Mouse (Mus musculus) hindbrain, embryonic 14.5 days (tissue): ENCODE data around the gene Cfhr1. TPM values are rescaled to one million over a fixed set of nuclear protein-coding genes. Genes with fewer than 3 reads are reported as not detected.

Experiments used
- ATAC-seq: fragments of 200-750 bp; cut with Nextera tagmentation; 2 replicates; pipeline ENCODE4 v1.8.0; 2017; ENCODE audit warnings: moderate number of reproducible peaks, mild to moderate bottlenecking, moderate TSS enrichment, moderate library complexity; ENCODE audit not compliant: low FRiP score
- DNase-seq: peaks from one replicate; pipeline ENCODE4 v3.0.0-alpha.2; 2015; ENCODE audit warnings: low spot score
- H3K27ac ChIP-seq: fragments of 300-500 bp; sonication (generic); 2 replicates; pipeline ENCODE4 v1.5.1; 2014; ENCODE audit warnings: mild to moderate bottlenecking, moderate library complexity
- H3K27me3 ChIP-seq: fragments of 300-500 bp; sonication (generic); 2 replicates; pipeline ENCODE4 v1.6.1; 2014; ENCODE audit warnings: mild to moderate bottlenecking, low read length, mixed read lengths; ENCODE audit not compliant: control insufficient read depth, insufficient read depth
- H3K36me3 ChIP-seq: fragments of 300-500 bp; sonication (generic); replicated peaks from 2 replicates; pipeline ENCODE4 v1.6.1; 2014; ENCODE audit not compliant: control insufficient read depth, insufficient read depth
- H3K4me1 ChIP-seq: fragments of 300-500 bp; sonication (generic); replicated peaks from 2 replicates; pipeline ENCODE4 v1.6.1; 2014; ENCODE audit warnings: antibody characterized with exemption, low read length, mixed read lengths; ENCODE audit not compliant: control insufficient read depth, insufficient read depth
- H3K4me2 ChIP-seq: fragments of 300-500 bp; sonication (generic); replicated peaks from 2 replicates; pipeline ENCODE4 v1.6.1; 2014; ENCODE audit warnings: mild to moderate bottlenecking, moderate library complexity
- H3K4me3 ChIP-seq: fragments of 300-500 bp; sonication (generic); replicated peaks from 2 replicates; pipeline ENCODE4 v1.5.1; 2014; ENCODE audit warnings: mild to moderate bottlenecking, low read length
- H3K9ac ChIP-seq: fragments of 300-500 bp; sonication (generic); 2 replicates; pipeline ENCODE4 v1.6.1; 2014
- H3K9me3 ChIP-seq: fragments of 300-500 bp; sonication (generic); 2 replicates; pipeline ENCODE4 v1.6.1; 2016; ENCODE audit warnings: low read length; ENCODE audit not compliant: control insufficient read depth
- WGBS: fragments of 180-500 bp; shearing (Covaris S2); extraction: QIAGEN DNeasy Blood & Tissue Kit; methylation state at CpG from one replicate; pipeline ENCODE4 v1.1.7; 2014; 5-methylcytosine and 5-hydroxymethylcytosine counted together
- polyA plus RNA-seq: library from polyadenylated mRNA; unstranded; fragments of >200 nt; fragmentation: Nextera tagmentation; extraction: Ambion mirVana; gene quantifications from 2 replicates; pipeline ENCODE4 v1.2.1, GENCODE M21; 2014

Cfhr1 gene
- not detected in 2 replicates for polyA plus RNA-seq

DNA sequence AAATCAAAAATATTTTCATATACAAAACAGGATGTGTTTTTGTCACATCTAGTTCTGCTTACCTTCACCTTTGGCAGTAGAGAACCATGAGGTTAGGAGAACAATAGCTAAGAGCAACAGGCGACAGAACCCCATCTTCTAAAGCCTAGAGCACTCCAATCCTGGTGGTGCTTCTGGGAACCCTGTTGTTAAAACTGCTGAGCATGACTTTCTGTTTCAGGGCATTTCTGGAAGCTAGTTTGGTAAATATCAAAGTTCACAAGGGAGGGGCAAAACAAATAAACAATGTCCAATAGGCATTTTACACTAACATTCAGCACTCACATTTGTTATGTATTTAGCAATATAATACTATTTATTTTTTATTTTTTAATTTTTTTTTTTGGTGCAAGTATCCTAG is at the start of gene Cfhr1:
Gene Cfhr1, minus strand, starts transcription at position 249 of the 400 bp plus-strand sequence.
- ATAC-seq (no peak), DNase-seq (no peak)
- H3K27me3 ChIP-seq = no peaks in the 10 kb centered on the region
- no peak within 1 kb of the TSS for H3K4me2 ChIP-seq
- H3K36me3 ChIP-seq = no peaks in the 10 kb centered on the region
- H3K9me3 ChIP-seq = no peaks in the 10 kb centered on the region
- 55% methylated on average over 1 of the region's 1 CpGs for whole genome bisulfite sequencing
- no peaks in the 10 kb centered on the region for H3K4me1 ChIP-seq
- H3K9ac ChIP-seq = no peak within 1 kb of the TSS
- no peak within 1 kb of the TSS for H3K27ac ChIP-seq
- H3K4me3 ChIP-seq = no peak within 1 kb of the TSS

DNA sequence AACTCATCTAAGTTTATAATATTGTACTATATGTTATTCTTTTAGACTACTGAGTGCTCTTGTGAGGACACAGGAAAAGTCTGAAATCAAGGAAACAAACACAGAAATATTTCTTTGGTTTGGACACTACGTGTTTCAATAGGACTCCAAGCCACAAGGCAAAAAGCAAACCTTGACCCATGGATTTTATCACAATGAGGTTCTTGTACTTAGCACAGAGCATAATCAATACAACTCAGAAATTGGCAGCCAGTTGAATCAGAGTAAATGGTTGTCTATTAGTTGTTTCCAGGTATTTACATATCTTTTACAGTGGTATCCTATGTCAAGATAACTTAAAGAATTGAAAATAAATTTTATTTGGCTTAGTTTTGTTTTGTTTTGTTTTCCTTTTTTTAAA is 8.8 kb downstream of the Cfhr1 start:
- no peaks in the 10 kb centered on the region for H3K36me3 ChIP-seq
- H3K9ac ChIP-seq = no peak overlapping the region
- H3K9me3 ChIP-seq = no peaks in the 10 kb centered on the region
- ATAC-seq = no peak
- no peaks in the 10 kb centered on the region for H3K27me3 ChIP-seq
- H3K27ac ChIP-seq = no peak overlapping the region
- no peak for DNase-seq
- no peak overlapping the region for H3K4me2 ChIP-seq
- H3K4me3 ChIP-seq = no peak overlapping the region
- H3K4me1 ChIP-seq = no peaks in the 10 kb centered on the region
- 79% methylated on average over 1 of the region's 1 CpGs for WGBS

DNA sequence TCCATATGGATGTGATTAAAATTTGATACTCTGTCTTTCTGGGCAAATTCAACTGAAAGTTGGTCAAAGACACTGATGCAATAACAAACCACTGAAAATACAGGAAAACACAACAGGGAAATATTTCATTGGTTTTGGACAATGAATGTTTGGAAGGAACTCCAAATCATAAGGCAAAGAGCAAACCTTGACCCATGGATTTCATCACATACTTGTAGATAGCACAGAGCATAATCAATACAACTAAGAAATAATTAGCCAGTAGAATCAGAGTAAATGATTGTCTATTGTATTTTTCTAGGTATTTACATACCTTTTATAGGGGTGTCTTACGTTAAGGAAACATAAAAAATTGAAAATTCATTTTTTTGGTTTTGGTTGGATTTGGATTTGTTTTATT is 11.5 kb downstream of the Cfhr1 start:
- H3K27ac ChIP-seq = no peak overlapping the region
- DNase-seq (no peak), ATAC-seq (no peak)
- H3K36me3 ChIP-seq = no peaks in the 10 kb centered on the region
- no peak overlapping the region for H3K4me2 ChIP-seq
- no peaks in the 10 kb centered on the region for H3K9me3 ChIP-seq
- WGBS = 87% methylated on average over 1 of the region's 1 CpGs
- H3K9ac ChIP-seq = no peak overlapping the region
- no peaks in the 10 kb centered on the region for H3K27me3 ChIP-seq
- no peaks in the 10 kb centered on the region for H3K4me1 ChIP-seq
- no peak overlapping the region for H3K4me3 ChIP-seq

DNA sequence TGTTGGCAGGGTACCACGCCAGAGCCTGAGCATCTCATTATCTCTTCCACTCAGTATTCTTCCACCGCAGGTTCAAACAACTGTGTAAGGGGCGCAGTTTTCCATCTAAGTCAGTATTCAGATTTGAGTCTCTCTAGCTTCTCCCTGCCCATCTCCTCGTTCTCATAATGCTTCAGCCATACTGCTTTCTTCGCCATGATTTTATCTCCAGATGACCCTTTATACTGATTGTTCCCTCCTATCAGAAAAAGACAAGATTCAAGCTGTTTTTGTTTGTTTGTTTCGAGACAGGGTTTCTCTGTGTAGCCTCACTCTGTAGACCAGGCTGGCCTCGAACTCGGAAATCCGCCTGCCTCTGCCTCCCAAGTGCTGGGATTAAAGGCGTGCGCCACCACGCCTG is 45.5 kb downstream of the Cfhr1 start:
- no peaks in the 10 kb centered on the region for H3K36me3 ChIP-seq
- no peaks in the 10 kb centered on the region for H3K4me1 ChIP-seq
- no peaks in the 10 kb centered on the region for H3K27me3 ChIP-seq
- 92% methylated on average over 12 of the region's 12 CpGs for whole genome bisulfite sequencing
- H3K4me3 ChIP-seq = no peak overlapping the region
- no peak overlapping the region for H3K27ac ChIP-seq
- no peaks in the 10 kb centered on the region for H3K9me3 ChIP-seq
- no peak overlapping the region for H3K4me2 ChIP-seq
- no peak overlapping the region for H3K9ac ChIP-seq
- ATAC-seq = no peak
- no peak for DNase-seq

DNA sequence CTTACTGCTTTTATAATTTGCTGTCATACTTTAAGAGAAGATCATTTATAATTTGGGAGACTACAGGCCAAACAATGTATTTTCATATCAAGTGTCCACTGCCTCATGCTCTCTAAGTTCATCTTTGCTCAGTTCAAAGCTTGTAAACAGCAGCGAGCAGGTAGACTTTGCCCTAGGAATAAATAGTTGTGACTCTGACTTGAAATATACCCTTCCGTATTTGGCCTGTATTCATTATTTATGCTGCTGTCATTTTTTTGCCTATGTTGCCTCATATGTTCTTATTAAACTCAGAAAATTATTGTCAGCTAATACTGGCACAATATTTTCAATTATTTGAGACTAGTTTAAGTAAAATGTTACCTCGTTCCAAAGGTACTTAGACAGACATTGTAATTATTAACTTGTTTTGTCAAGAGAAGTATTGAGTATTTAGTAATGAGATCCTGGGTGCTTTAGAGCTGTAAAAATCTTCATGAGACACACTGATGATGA is 58.8 kb downstream of the Cfhr1 start, which contains the start of gene F13b:
Gene F13b, plus strand, starts transcription at position 445 of the 495 bp plus-strand sequence.
- WGBS = 90% methylated on average over 3 of the region's 3 CpGs
- H3K27ac ChIP-seq = no peak within 1 kb of the TSS
- no peaks in the 10 kb centered on the region for H3K27me3 ChIP-seq
- no peak for ATAC-seq
- H3K9me3 ChIP-seq = no peaks in the 10 kb centered on the region
- no peak within 1 kb of the TSS for H3K4me2 ChIP-seq
- no peaks in the 10 kb centered on the region for H3K36me3 ChIP-seq
- H3K4me3 ChIP-seq = no peak within 1 kb of the TSS
- DNase-seq = no peak
- no peak within 1 kb of the TSS for H3K9ac ChIP-seq
- H3K4me1 ChIP-seq = no peaks in the 10 kb centered on the region

DNA sequence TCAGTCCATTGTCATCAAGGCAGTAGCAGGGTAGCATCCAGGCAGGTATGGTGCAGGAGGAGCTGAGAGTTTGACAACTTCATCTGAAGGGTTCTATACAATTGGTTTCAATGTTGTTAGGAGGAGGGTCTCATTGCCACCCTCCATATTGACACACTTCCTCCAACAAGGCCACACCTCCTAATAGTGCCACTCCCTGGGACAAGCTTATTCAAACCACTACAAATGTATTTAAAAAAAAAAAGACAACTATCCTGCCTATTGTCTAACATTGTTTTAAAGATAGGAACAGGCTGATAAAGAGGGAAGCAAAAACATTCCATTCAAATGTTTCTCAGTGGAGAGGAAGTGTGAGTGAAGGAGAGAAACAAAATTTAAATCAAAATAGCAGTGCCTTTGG is 60.3 kb downstream of the Cfhr1 start:
- H3K27ac ChIP-seq = no peak overlapping the region
- no peaks in the 10 kb centered on the region for H3K9me3 ChIP-seq
- no peaks in the 10 kb centered on the region for H3K36me3 ChIP-seq
- H3K9ac ChIP-seq = no peak overlapping the region
- DNase-seq (no peak), ATAC-seq (no peak)
- H3K27me3 ChIP-seq = no peaks in the 10 kb centered on the region
- H3K4me1 ChIP-seq = no peaks in the 10 kb centered on the region
- H3K4me2 ChIP-seq = no peak overlapping the region
- H3K4me3 ChIP-seq = no peak overlapping the region

Other genes starting within 250 kb of the Cfhr1 start
- gene Crb1, start 183.2 kb downstream of the Cfhr1 start, polyA plus RNA-seq = 1.2 and 2.0 TPM in 2 replicates
- 25.5 and 29.5 TPM in 2 replicates for gene Zbtb41, start 138.0 kb downstream of the Cfhr1 start, polyA plus RNA-seq
- 3.7 and 5.3 TPM in 2 replicates for gene Aspm, start 105.5 kb downstream of the Cfhr1 start, polyA plus RNA-seq
- not detected in 2 replicates for gene F13b, start 58.6 kb downstream of the Cfhr1 start, polyA plus RNA-seq
- gene Gm4788, start 221.0 kb upstream of the Cfhr1 start, polyA plus RNA-seq = not detected in 2 replicates